Mouse (Mus musculus) liver, adult (tissue): ENCODE data around the gene Tmem132e.

Experiments used
- GATA4 ChIP-seq: IDR thresholded peaks from 2 replicates; pipeline ENCODE4 v1.6.1; 2014; ENCODE audit warnings: mild to moderate bottlenecking, low read length; ENCODE audit not compliant: insufficient replicate concordance

Tmem132e gene

DNA sequence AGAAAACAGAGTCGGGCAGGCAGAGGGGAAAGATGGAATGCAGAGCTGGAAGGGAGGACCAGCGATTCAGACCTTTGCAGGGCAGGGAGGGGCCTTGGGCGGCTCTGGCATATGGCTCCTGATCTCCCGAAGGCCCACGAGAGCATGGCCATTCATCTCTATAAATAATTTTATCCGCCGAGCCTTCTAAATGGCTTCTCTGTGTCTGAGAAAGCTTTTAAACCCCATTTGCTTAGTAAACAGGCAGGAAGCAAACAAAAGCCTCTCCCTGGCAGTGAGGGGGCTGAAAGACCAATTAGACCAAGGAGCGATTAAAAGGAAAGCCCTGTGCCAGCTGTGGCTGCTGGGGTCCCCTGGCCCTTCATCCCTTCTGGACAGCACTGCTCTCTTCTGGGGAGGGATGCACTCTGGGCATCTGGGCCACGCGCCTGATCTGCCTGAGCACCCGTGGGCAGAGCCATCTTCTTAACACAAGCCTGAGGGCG is 84.5 kb downstream of the Tmem132e start:
- TF ChIP-seq GATA4 = no peak

DNA sequence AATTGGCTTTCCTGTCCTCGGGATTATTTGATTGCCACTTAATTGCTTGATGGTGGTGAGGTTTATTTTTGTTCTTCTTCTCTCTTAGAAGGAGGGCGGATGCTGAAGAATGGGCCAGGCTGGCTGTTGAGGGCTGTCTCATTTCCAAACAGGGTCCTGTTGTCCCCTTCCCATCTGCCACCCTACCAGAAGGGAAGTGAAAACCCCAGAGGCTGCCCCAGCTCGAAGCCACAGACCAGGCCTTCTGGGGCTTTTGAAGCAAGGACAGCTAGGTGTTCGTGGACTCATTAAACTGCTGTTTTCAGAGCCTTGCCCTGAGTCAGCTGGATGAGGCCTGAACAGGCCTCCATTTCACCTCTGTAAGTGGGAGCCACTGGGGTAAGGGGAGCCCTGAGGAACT is 87.4 kb downstream of the Tmem132e start:
- TF ChIP-seq GATA4 = no peak

GRCm38 (mm10) chr11:82477412-82477811 is 88.7 kb downstream of the Tmem132e start:
- TF ChIP-seq GATA4 = no peak

GRCm38 (mm10) chr11:82480941-82481340 is 92.2 kb downstream of the Tmem132e start:
- TF ChIP-seq GATA4 = no peak

DNA sequence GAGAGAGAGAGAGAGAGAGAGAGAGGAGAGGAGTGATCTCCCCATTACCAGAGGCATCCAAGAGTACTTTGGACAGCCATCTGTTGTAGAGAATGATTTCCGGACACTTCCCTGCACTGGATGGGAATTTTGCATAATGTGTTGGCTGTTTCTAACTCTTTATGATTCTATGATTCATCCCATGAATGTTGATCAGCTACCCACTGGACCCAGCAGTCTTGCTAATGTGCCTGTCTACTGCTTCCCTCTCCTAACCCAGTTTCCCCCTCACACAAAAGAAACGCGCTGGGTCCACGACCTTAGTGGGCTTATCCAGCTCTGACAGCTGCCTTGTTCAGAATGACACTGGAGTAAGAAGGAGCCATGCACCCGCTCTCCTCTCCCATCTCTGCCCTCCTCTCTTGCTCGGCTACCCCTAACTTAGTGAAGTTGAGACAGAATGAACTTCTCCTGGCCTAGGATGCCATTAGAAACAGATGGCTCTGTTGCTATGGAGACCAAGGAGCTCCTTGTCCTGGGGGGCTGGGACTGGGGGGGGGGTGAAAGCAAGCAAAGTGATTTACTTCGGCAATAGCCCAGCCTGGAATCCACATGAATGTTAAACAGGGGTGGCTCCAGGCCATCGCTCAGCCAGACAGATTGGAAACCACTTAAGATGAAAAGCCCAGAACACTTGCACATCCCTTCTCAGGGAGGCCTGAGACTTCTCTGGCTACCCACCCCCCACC is 98.8 kb downstream of the Tmem132e start:
- TF ChIP-seq GATA4 = no peak

- TF ChIP-seq GATA4 = no peak
Measured at GRCm38 (mm10) chr11:82490896-82491295, 102.2 kb downstream of the Tmem132e start.
